Mouse (Mus musculus) kidney, adult 9 months (tissue): ENCODE measurements around the gene Abhd8.

Source experiments
- DNase-seq: peaks from one replicate; pipeline ENCODE4 v3.0.0; 2022

The Abhd8 gene

DNA sequence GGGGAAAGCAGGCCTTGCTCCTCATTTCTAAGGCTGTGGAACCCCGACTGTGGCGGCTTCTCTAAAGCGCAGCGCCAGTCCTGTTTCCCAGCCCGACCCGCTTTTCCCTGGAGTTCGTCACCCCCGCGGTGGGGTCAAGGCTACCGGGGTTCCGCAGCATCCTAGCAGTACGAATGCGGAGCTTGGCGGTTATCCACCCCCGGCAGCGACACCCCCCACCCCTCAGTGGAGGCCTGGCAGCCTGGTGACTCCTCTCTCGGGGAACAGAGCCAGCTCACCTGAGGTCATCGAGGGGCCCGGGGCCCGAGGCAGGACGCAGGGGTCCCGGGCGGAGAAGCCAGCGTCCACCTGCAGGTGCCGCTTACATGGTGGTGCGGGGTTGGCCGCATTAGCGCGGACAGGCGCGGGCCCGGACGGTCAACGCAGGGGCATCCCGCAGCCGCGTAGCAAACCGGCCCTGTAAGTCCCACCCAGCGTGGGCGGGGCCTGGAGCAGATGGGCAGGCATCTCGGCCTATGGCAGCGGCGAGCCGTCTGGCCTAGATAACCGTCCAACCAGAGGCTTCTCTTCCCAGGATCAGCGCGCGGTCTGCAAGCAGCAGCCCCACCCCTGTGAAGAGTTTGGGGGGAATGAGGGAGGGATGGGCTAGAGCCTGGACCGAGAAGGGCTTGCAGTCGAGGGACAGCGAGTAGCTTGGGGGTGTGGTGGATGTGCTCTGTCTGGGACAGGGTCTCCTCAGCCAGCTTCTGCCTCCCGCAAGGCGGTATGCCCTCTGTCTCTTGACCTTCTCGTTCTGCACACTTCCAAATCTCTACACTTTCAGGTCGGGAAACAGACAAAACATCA lies at the start of gene Abhd8:
Gene Abhd8 (minus strand): TSS at position 468 of the 846 bp plus-strand sequence.
- peak; percentile 98 for DNase-seq

DNA sequence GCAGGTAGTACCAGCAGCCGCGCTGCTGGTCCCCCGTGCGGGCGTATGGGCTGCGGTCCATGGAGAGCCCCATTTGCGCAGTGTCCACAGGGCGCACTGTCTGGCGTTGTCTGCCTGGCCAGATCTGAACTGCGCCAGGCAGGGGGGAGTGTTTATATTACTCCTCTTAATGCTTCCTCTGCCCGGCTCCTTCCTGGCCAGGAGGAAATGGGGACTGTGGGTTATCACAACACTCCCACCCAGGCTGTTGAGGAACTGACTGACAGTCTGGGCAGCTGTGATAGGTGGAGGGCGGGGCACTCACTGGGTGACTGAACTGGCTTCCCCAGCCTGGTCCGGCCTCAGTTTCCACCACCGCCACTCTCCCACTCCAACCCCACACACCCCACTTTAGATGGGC lies 48.2 kb upstream of the Abhd8 start, which contains the start of gene Plvap:
Gene Plvap (minus strand): TSS at position 109 of the 400 bp plus-strand sequence.
- DNase-seq, result peak; percentile 60

DNA sequence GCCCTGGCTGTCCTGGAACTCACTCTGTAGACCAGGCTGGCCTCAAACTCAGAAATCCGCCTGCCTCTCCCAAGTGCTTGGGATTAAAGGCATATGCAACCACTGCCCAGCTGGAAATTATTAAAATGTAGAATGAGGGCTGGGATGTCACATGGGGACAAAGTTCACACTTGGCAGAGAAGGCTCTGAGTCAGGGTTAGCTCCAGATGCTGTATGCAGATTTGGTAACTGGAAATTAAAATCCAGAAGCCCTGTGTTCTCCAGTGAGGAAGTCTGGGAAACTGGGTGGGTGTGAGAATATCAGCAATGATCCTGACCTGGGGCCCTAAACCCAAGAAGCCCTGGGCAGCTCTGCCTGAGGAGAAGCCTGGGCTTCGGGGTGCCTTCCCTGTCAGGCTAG lies 45.9 kb upstream of the Abhd8 start:
- no peak for DNase-seq

DNA sequence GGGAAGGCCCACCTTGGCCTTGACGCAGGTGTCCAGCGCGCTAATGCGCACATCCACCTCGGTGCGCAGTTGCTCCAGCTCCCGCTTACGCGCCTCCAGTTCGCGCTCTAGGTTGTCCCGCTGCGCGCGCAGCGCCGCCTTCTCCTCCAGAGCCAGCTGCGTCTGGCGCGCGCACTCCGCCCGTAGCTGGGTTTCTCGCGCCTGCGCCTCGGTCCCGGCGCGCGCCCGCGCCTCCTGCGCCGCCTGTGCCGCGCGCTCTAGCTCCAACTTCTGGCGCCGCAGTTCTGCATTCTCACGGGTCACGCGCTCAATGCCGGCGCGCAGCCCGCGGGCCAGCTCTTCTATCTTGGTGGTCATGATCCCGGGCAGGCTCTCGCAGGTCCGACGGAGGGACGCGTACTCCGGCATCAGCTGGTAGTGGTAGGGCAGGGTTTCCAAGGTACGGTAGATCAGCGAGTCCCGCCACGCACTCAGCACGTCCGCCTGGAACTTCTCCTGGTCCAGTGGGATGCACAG lies 44.2 kb upstream of the Abhd8 start:
- DNase-seq, result peak; percentile 61

DNA sequence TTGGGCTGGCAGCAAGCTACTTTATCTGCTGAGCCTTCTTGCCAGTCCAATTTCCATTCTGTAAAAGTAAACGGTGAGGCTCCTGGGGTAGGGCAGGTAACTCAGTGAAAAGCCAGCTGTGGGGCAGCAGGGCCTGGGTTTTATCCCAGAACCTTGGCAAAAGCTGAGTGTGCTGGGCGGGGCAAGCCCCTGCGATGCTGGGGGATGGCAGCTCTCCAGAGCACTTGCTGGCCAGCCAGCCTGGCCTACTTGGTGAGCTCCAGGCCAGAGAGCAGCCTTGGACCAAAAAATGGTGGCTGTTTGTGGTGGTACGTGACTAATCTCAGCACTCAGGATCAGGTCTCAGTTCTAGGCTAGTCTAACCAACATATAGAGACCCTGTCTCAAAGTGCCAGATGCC lies 42.5 kb upstream of the Abhd8 start:
- DNase-seq, result no peak

DNA sequence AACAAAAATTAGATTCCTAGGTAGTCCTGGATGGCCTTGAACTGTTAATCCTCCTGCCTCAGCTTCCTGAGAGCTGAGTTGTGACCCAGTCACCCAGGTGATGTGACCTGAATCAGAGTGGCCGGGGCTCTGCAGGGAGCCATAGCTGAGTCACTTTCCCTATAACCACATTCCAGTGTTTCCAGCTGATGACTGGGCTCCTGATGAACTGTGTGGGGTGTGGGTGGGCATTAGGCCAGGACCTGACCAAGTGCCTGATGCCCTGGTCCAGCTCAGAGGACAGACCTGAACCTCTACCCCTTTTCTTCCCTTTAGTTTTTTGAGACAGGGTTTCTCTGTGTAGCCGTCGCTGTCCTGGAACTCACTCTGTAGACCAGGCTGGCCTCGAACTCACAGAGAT lies 41.9 kb upstream of the Abhd8 start:
- no peak for DNase-seq

DNA sequence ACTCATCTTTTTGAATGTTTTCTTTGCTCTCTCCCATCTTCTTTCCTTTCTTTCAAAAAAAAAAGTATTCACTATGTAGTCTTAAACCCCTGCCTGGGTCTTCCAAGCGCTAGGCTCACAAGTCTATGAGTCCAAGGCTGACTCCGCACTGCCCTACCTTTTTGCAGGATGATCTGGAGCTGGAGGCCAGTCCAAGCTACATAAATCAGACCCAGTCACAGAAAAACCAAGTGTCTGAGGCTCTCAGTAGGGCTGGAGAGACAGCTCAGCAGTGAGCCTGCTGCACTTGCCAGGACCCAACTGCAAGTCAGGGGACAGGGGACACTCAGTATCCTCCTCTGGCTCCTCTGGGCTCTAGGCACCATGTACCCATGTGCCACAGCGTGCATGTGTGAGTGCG lies 40.9 kb upstream of the Abhd8 start:
- no peak for DNase-seq

DNA sequence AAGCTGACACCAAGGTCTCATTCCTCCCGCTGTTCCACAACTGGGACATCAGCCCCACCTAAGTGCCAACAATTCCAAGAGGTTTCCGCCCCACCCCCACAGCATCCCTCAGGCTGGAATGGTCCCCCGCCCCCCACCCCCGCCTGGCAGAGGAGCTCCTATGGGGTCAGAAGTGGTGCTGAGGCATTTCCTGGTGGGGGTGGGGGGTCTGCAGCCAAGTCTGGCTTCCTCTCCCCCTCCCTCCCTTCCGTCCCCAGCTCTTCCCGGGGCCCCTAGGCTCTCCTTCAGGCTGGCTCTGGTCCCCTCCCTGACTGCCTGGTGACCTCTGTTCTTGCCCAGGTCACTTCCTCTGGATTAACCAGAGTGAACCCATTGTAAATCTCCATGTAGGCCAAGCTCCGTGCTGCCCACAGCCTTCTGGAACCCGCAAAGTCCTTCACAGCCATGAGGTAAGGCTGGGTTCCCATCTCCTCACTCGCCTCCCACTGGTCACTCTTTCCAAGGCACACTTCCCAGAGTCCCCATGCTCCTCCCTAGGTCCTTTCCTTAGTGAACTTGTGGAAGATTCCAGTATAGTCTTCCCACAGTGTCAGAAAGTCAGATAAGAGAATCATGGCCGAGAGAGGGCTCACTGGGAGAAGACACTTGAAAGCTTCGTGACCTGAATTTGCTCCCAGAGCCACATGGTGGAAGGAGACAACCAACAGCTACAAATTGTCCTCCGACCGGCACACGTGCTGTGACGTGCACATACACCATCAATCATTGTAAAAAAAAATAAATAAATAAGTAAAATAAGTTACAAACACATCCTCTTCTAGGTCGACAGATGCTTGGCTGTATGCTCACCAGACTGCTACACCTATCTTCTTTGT lies 35.6 kb upstream of the Abhd8 start:
- DNase-seq, result peak; percentile 57

DNA sequence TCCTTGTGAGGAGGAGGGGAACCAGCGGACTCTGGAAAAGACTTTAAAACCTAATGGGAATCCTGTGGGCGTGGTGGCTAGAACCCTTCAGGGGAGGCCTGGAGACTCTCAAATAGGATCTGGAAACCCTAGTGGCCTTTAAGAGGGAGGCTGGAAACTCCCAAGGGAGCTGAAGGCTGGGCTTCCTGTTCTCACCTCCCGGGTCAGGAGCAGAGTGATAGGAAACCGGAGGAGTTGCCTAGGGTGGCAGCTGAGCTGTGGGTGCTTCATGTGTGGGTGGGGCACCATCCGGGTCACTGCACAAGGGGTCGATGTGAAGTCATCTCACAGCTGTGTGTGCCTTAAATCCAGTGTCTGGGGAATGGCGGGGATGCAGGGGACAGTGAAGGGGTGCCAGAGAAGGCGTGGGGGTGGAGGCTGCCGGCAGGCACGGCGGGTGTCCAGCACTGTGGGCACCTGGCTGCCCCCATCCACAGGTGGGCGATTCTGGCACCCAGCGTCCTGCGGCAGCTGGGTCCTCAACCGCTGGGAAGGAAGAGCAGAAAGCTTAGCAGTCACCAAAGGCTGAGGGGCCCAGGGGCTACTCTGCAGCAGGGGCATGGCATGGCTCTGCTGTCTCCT lies 34.5 kb upstream of the Abhd8 start:
- DNase-seq, result peak; percentile 72

DNA sequence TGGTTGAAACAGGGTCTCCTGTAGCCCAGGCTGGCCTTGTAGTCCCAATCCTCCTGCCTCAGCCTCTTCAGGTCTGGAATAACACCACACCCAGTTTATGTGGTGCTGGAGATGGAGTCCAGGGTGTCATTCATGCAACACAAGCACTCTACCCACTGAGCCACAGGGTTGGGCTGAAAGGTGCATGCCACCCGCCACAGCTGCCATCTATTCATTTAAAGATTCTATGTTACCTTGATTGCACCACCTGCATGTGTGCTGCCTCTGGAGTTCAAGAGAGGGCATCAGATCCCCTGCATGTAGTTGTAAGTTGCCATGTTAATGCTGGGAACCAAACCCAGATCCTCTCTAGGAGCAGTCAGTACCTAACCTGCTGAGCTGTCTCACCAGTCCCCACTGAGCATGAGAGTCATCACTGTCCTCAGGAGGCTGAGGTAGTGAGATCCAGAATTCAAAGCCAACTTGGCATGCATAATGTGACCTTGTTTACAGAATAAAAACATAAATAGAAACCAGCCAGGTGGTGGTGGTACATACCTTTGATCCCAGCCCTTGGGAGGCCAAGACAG lies 33.7 kb upstream of the Abhd8 start:
- DNase-seq, result no peak

DNA sequence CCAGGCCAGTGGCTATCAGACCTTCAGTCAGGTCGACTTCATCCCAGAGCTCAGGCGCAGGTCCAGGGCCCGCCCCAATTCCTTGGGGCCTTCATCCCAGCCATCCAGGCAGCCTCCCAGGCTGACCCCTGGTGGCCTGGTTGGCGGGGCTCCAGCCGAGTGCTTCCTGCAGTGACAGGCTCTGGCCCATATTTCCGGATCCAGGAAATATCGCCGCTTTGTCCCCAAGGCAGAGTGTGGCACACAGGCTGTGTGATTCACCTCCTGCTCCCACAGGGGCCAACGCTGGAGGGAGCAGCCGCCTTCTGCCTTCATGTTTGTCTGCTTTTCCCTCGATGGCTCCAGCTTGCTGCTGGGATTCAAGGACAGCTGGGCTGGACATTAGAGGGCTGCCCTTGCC lies 33.0 kb upstream of the Abhd8 start:
- peak; percentile 92 for DNase-seq

DNA sequence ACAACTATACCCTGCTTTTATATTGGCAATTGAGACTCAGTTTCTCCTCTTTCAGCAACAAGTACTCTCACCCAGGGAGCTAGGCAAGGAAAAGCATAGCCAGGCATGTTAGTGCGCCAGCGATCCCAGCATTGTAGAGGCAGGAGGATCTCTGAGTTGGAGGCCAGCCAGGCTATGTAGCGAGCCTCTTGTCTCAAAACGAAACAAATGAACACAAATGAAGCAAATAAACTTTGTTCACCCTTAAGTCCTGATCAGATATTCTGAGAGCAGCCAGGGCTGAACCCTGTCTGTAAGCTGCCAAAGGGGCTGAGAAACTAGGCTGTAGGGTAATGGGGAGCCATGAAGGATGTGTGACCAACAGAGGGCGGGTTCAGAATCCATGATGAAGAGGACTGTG lies 32.4 kb upstream of the Abhd8 start:
- DNase-seq, result no peak

DNA sequence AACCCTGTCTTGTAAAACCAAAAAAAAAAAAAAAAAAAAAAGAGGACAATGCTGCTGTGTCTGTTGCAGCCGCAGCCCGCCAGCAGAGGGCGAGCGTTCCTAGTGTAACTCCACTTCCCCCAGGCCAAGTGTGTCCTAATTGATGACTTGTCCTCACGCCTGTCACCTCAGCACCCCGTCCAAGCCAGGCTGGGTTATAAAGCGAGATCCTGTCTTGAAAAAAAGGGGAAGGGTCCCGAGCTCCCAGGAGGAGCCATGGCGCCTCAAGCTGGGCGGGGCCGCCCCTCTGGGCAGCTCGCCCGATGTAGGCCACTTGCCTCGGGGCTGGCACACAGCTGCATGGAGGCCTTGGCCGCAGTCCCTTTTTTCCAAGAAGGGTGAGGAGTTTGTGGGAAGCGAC lies 31.6 kb upstream of the Abhd8 start:
- peak; percentile 89 for DNase-seq

DNA sequence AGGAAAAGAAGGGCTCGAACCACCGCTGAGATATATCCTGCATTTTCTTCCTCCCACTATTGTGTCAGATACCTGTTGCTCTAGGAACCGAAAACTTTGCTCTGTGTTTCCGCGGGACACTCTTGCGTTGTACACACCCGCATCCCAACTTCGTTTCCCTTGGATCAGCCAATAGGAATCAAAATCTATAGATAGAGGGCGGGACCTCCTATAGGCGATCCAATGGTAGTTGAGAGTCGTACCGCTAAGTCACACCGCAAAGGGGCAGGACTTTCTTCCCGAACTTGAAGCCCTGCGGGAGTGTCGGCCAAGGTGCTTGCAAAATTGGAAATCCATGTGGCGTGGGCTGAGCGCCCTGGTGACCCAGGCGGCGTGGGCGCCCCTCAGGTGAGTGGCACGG lies 25.0 kb upstream of the Abhd8 start:
- peak; percentile 93 for DNase-seq

DNA sequence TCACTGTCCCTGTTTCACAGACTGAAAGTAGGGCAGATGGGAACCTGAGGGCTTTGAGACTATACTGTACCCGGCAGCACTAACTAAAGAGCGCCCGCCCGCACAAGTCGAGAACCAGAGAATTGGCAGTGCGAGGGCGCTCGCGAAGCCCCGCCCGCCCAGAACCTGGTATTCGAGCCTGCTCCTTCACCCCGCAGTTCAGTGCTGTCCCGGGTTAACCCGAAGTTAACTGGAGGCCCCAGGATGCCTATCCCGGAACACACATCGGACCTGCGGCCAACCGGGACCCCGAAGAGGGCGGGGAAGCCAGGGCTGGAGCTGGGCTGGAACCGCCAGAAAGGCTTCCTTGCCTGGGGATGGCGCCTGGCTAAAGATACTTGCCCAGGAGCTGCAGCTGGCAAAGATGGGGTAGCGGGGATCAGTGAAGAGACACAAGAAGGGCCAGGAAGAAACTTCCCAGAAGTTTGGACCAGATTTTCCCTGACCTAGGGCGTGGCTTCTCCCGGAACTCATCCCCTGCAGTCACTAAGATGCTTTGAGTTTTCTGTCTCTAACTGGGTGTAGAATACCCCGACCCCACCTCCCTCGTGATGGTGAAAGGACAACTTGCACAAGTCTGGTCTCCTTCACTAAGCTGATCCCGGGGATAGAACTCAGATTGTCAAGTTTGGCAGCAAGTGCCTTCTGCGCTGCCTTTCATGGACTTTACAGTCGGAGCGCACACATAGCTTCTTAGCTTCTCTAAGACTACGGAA lies 24.4 kb upstream of the Abhd8 start, which contains the start of gene Gtpbp3:
Gene Gtpbp3 (plus strand): TSS at position 413 of the 755 bp plus-strand sequence.
- peak; percentile 88 for DNase-seq

DNA sequence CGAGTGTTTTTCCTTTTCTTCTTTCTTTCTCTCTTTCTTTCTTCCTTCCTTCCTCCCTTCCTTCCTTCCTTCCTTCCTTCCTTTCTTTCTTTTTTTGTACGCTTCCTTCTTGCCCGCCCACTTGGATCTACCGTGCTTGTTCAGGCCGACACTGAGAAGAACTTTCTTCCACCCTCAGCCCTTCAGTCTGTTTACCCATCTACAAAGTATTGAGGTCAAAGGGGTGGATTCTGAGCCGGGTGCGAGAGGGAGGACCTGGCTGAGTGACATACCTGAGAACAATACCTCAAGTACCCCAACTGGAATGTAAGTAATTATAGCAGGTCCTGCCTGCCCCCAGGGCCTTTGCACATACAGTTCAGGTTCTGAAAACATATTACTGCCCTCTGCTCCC lies 22.7 kb upstream of the Abhd8 start:
- DNase-seq, result no peak

DNA sequence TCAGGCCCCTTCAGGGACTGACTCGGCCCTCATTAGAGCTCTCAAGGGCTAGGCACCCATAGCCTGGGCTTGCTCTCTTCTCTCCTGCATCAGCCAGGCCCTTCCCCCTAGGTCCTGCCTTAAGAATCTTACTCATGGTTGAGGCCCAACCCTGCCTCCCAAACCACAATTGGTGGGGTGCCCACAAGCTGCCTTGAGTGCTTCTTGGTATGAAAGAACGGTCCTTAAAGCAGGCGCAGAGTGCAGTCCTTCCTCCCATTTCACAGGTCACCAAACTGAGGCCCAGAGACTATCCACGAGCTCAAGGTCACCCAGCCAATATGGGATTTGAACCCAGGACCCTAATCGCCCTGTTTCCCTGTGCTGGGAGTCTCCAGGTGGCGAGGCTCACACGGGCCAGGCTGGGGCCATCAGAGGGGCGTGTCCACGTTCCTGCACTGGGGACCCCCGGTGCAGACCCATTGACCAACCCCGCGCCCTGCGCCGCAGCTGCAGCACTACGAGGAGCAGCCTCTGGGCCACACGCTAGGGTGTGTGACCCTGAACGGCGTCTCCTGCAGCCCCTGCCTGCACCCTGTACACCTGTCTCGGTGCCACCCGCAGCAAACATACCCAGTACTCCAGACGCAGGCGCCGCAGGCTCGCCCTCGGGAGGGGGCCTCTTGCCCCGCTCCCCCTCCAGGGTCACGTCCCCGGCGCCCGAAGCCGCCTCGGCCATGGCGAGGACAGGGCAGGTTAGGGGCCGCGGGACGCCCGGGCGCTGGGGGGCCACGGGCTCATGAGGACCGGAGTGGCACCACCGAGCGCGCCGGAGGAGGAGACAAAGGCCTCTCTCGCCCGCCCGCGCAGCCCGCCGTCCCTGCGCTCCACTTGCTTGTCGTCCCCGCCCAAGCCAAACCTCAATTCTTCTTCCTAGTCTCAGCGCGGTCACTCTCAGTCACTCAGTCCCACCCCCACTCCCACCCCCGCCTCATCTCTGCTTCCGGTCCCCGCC lies 22.0 kb upstream of the Abhd8 start, which contains the start of gene Ano8:
Gene Ano8 (minus strand): TSS at position 822 of the 994 bp plus-strand sequence.
- DNase-seq, result peak; percentile 85

DNA sequence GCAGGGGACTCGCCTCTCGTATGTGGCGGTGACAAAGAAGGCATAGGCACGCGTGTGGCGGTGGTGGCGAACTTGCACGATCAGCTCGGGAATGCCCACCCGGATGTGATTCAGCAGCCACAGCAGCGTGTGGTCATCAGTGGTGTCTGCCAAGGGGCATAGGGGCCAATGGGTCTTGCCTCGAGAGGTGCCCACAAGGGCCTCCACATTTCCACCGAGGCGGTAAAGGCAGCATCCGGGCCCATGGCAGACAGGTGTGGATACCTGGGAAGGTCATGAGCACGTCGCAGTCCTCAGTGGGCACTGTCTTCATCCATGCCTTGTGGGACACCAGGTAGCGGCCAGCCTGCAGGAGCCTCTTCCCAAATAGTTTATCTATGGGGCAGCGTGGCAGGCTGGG lies 21.3 kb upstream of the Abhd8 start:
- no peak for DNase-seq

DNA sequence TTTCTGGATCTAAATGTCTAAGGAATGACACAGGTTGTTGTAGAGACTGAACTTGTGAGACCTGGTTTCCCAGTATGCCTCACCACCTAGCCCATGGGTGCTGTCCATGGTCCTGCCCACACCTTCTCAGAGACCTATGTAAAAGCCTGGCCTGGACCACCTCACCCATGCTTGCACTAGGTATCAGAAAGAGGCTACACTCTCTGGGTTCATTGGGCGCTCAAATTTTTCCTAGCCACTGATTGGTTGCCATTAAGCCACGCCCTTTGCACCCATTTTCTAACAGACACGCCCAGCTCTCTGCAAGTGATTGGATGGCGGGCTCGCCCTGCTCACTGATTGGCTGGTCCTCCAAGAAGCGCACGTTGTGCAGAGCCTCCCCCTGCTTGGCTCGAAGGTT lies 20.5 kb upstream of the Abhd8 start:
- peak; percentile 53 for DNase-seq

DNA sequence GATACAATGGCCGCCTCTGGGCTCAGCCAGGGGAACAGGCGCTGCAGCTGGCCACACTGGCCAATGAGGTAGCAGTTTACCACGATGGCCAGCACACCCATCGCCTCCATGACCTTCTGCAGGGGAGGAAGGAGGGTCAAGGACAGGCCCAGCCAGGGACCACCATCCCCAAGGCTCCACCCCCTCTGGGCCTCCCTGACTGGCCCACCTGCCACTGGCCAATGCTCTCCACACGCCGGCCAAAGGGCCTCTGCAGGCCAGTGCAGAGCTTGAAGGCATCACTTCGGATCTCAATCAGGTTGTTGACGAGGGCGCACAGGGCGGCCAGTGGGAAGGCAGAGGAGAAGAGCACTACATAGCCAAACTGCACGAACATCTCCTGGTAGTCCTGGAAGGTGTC lies 15.5 kb upstream of the Abhd8 start:
- DNase-seq, result no peak
